Mouse (Mus musculus): ENCODE results near the gene Rnf26. TPM values are rescaled to one million over a fixed set of nuclear protein-coding genes. Genes with fewer than 3 reads are reported as not detected.
"Not testable (repeated sequence)": the region's sequence is repeated elsewhere in the genome, so short reads cannot be mapped to it uniquely, and the experiment has no call there.

The Rnf26 gene
- polyA plus RNA-seq, 1 experiment = 11.1 TPM

DNA sequence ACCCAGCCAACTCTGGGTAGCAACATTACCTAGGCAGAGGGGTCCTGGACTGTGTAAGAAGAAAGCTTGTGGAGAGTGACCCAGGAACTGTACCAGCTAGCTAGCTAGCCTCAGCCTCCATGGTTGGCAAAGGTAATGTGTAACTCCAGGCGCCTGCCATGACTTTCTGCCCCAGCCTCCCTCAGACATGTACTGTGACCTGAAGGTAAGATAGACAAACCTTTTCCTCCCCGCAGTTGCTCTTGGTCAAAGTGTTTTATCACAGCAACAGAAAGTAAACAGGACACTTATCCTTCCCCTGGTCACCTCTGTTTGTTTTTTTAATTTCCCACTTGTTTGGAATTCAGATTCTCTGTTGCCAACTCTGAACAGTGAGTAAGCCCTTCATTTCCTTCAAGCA is 1.1 kb upstream of the Rnf26 start:
- no peaks in the 10 kb centered on the region for H3K9me3 ChIP-seq (ENCODE audit: control insufficient read depth, low read length)
- peaks cover 34% of the 10 kb centered on the region for H3K4me1 ChIP-seq (ENCODE audit: control insufficient read depth)
- TF ChIP-seq TAL1 (IDR thresholded peaks at IDR 0.05; ENCODE audit: low read length) = no peak
- no peak for TF ChIP-seq GATA1 (IDR thresholded peaks at IDR 0.05; ENCODE audit: low read length)
- peaks cover 21% of the 10 kb centered on the region for H3K36me3 ChIP-seq (ENCODE audit: control insufficient read depth)
- H3K27me3 ChIP-seq (ENCODE audit: control insufficient read depth) = no peaks in the 10 kb centered on the region
- peak overlapping the region; percentile 16 for H3K4me3 ChIP-seq (replicated peaks)

DNA sequence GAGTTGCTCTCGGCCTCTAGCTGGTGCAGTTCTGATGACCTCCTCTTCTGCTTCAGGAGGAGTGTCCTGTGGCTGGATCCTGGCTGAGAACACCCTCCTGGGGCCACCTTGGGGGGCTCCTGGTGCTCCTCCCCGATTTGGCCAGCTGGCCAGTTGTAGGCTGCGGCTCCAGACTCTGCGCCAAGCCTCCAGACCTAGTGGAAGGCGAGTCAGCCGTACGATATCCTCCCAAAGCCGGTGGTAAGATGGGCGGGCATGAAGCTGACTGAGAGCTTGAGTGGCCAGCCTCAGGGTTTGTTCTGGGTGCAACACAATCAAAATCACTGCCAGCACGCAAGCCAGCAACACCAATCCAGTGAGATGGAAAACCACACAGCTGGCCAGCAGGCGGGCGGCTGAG is 1.4 kb downstream of the Rnf26 start:
- Histone ChIP-seq H3K36me3 (ENCODE audit: control insufficient read depth) (peaks cover 47% of the 10 kb centered on the region), H3K4me1 (ENCODE audit: control insufficient read depth) (peaks cover 58% of the 10 kb centered on the region)

DNA sequence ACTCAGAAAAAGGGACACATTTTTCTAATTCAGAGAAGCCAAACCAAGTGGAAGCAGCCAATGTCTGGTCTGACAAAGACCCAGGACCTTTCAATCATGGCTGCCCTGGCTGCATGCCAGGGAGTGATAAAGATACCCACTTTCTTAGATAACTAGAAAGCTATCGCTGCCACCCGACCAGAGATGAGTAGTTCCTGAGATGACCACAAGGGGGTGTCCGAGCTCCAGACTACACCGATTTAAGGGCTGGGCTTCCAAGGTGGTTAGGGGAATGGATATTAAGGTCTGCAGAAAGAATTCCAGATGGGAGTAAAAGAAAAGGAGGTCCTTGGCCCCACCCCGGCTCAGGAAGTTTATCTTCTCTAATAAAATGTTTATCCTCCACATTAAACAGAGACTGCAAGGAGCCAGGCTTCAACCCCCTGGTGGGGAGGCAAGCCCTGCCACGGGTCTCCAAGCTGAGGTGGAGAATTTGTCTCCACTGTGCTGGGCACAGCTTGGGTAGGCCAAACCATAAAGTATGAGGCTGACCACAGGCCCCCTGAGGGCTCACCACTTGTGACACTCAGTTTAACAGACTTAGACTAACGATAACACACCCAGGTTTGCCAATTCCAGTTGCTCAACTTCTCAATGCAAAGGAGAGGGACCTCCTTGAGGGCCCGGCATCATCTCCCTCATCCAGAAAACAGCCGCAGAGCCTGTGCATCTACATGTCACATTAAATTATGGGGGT is 3.8 kb downstream of the Rnf26 start:
- Histone ChIP-seq H3K36me3 (ENCODE audit: control insufficient read depth) (peaks cover 70% of the 10 kb centered on the region), H3K9me3 (ENCODE audit: control insufficient read depth, low read length) (no peaks in the 10 kb centered on the region), H3K4me3 (replicated peaks) (peak overlapping the region; percentile 38), H3K27me3 (ENCODE audit: control insufficient read depth) (no peaks in the 10 kb centered on the region), H3K4me1 (ENCODE audit: control insufficient read depth) (peaks cover 62% of the 10 kb centered on the region)
- TF ChIP-seq GATA1 (IDR thresholded peaks at IDR 0.05; ENCODE audit: low read length) = 0 out of 2 replicates have a peak, but pooled peaks have one; percentile 12
- no peak for TF ChIP-seq TAL1 (IDR thresholded peaks at IDR 0.05; ENCODE audit: low read length)

More for the DNA sequence above, 1.4 kb downstream of the Rnf26 start:
- not testable (repeated sequence) for H3K9me3 ChIP-seq (ENCODE audit: control insufficient read depth, low read length); H3K4me3 ChIP-seq (replicated peaks); H3K27me3 ChIP-seq (ENCODE audit: control insufficient read depth)

DNA sequence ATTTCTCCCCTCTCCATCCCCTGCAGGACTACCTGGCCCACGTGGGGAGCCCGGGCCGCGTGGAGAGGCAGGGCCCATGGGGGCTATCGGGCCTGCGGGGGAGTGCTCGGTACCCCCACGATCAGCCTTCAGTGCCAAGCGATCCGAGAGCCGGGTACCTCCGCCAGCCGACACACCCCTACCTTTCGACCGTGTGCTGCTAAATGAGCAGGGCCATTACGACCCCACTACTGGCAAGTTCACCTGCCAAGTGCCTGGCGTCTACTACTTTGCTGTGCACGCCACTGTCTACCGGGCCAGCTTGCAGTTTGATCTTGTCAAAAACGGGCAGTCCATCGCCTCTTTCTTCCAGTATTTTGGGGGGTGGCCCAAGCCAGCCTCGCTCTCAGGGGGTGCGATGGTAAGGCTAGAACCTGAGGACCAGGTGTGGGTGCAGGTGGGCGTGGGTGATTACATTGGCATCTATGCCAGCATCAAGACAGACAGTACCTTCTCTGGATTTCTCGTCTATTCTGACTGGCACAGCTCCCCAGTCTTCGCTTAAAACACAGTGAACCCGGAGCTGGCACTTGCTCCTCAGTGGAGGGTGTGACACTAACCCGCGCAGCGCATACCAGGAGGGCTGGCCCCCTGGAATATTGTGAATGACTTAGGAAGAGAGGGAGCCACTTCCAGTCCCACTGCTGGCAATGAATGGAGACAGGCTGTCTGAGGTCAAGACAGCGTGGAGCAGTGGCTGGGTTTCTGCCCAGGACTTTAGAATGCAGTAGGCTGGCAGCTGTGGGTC is 4.9 kb downstream of the Rnf26 start:
- no peaks in the 10 kb centered on the region for H3K27me3 ChIP-seq (ENCODE audit: control insufficient read depth)
- TF ChIP-seq TAL1 (IDR thresholded peaks at IDR 0.05; ENCODE audit: low read length) (no peak), GATA1 (IDR thresholded peaks at IDR 0.05; ENCODE audit: low read length) (no peak)
- peaks cover 81% of the 10 kb centered on the region for H3K36me3 ChIP-seq (ENCODE audit: control insufficient read depth)
- peaks cover 52% of the 10 kb centered on the region for H3K4me1 ChIP-seq (ENCODE audit: control insufficient read depth)
- no peak overlapping the region for H3K4me3 ChIP-seq (replicated peaks)
- H3K9me3 ChIP-seq (ENCODE audit: control insufficient read depth, low read length) = no peaks in the 10 kb centered on the region

DNA sequence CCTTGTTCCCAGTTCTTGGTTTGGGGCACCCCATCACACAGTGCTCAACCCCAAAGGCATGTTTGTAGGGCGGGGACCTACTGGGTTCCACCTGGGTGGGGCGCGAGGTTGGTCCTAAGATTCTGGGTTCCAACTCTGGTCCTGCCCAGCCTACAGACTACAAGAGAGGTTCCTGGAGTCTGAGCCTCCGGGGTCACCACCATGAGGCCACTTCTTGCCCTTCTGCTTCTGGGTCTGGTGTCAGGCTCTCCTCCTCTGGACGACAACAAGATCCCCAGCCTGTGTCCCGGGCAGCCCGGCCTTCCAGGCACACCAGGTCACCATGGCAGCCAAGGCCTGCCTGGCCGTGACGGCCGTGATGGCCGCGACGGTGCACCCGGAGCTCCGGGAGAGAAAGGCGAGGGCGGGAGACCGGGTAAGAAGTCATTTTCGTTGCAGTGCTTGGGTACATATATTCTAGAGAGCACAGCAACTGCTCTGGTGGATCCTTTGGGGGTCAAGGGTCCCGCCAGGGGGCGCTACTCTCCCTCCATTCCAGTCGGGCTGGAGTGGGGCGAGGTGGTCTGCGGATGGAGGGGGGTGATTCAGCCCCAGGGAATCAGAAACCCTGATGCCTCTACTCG is 5.6 kb downstream of the Rnf26 start:
- no peaks in the 10 kb centered on the region for H3K9me3 ChIP-seq (ENCODE audit: control insufficient read depth, low read length)
- H3K4me1 ChIP-seq (ENCODE audit: control insufficient read depth) = peaks cover 52% of the 10 kb centered on the region
- peaks cover 84% of the 10 kb centered on the region for H3K36me3 ChIP-seq (ENCODE audit: control insufficient read depth)
- no peak overlapping the region for H3K4me3 ChIP-seq (replicated peaks)
- H3K27me3 ChIP-seq (ENCODE audit: control insufficient read depth) = no peaks in the 10 kb centered on the region
- TF ChIP-seq TAL1 (IDR thresholded peaks at IDR 0.05; ENCODE audit: low read length) (no peak), GATA1 (IDR thresholded peaks at IDR 0.05; ENCODE audit: low read length) (no peak)

DNA sequence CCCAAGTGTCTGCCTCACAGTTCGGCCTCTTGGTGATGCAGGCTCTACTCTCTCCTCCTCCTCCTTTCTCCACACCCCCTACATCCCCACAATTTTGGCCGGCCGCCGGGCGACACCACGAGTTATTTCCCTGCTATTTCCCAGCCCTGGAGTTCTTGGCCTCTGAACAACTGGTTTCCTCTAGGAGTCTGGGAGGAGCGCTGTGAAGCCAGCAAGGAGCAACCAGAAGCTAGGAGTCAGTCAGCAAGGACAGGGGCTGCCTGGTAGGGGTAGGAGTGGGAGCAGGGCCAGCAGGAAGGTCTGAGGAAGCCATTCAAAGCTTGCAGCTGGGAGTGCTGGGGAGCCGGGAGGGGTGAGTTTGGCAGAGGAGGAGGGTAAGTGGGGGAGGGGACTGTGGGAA is 6.2 kb downstream of the Rnf26 start, which contains the start of gene C1qtnf5:
C1qtnf5 (plus strand) TSS at position 136 of the 400 bp plus-strand sequence.
- no peaks in the 10 kb centered on the region for H3K9me3 ChIP-seq (ENCODE audit: control insufficient read depth, low read length)
- no peak within 1 kb of the TSS for H3K4me3 ChIP-seq (replicated peaks)
- TF ChIP-seq GATA1 (IDR thresholded peaks at IDR 0.05; ENCODE audit: low read length) = no peak
- TF ChIP-seq TAL1 (IDR thresholded peaks at IDR 0.05; ENCODE audit: low read length) = no peak
- peaks cover 48% of the 10 kb centered on the region for H3K4me1 ChIP-seq (ENCODE audit: control insufficient read depth)
- H3K36me3 ChIP-seq (ENCODE audit: control insufficient read depth) = peaks cover 86% of the 10 kb centered on the region
- no peaks in the 10 kb centered on the region for H3K27me3 ChIP-seq (ENCODE audit: control insufficient read depth)

DNA sequence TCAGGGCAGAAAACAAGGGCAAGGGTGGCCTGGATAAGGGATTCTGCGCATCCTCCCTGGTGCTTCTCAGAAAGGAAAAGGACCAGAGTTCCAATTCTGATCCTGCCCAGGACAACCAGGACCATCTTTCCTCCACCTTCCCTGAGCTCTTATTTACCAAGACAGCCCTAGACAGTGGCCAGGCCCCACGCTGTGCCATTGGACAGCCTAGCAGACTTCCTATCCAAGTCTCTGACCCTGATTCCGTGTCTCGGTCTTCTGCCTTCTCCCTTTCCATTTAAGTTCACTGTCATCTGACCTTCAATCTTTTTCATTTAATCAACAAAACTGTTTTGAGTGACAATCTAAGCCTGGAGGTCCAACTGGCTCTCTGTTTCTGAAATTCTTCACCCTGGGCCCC is 6.7 kb downstream of the Rnf26 start:
- Histone ChIP-seq H3K36me3 (ENCODE audit: control insufficient read depth) (peaks cover 82% of the 10 kb centered on the region), H3K4me3 (replicated peaks) (no peak overlapping the region), H3K4me1 (ENCODE audit: control insufficient read depth) (peaks cover 44% of the 10 kb centered on the region), H3K27me3 (ENCODE audit: control insufficient read depth) (no peaks in the 10 kb centered on the region), H3K9me3 (ENCODE audit: control insufficient read depth, low read length) (no peaks in the 10 kb centered on the region)
- TF ChIP-seq TAL1 (IDR thresholded peaks at IDR 0.05; ENCODE audit: low read length) (no peak), GATA1 (IDR thresholded peaks at IDR 0.05; ENCODE audit: low read length) (no peak)

DNA sequence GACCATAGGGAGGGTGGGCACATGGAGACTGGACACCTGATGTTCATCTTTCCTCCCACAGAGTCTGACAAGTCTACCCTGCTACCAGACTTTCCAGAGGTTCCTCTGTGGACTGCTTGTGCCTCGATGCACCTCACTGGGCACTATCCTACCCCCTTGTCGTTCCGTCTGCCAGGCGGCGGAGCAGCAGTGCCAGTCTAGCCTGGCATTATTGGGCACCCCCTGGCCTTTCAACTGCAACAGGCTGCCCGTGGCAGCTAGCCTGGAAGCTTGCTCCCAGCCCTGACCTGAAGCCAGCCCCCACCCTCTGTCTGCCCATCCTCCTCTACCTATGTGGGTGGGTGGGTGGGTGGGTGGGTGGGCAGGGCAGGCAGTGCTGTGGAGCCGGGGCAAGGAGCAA is 7.1 kb downstream of the Rnf26 start:
- H3K4me3 ChIP-seq (replicated peaks) = no peak overlapping the region
- H3K27me3 ChIP-seq (ENCODE audit: control insufficient read depth) = no peaks in the 10 kb centered on the region
- H3K4me1 ChIP-seq (ENCODE audit: control insufficient read depth) = peaks cover 42% of the 10 kb centered on the region
- TF ChIP-seq TAL1 (IDR thresholded peaks at IDR 0.05; ENCODE audit: low read length) (no peak), GATA1 (IDR thresholded peaks at IDR 0.05; ENCODE audit: low read length) (no peak)
- peaks cover 80% of the 10 kb centered on the region for H3K36me3 ChIP-seq (ENCODE audit: control insufficient read depth)
- no peaks in the 10 kb centered on the region for H3K9me3 ChIP-seq (ENCODE audit: control insufficient read depth, low read length)

DNA sequence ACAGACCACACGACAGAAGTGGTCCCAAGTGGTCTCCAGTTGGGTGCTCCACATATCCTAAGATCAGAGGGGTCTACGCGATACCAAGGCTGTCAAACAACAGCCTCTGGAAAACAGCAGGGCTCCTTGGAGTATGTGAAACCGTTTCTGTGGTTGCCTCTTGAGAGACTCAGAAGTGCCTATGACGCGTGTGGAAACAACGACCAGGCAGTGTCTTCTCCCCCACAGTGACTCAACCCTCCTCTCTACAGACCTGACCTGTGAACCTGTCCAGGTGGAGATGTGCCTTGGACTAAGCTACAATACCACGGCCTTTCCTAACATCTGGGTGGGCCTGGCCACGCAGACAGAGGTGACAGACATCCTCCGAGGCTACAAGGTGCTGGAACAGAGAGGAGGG is 7.5 kb downstream of the Rnf26 start:
- no peak overlapping the region for H3K4me3 ChIP-seq (replicated peaks)
- TF ChIP-seq GATA1 (IDR thresholded peaks at IDR 0.05; ENCODE audit: low read length) = no peak
- TF ChIP-seq TAL1 (IDR thresholded peaks at IDR 0.05; ENCODE audit: low read length) = no peak
- H3K36me3 ChIP-seq (ENCODE audit: control insufficient read depth) = peaks cover 78% of the 10 kb centered on the region
- no peaks in the 10 kb centered on the region for H3K27me3 ChIP-seq (ENCODE audit: control insufficient read depth)
- H3K4me1 ChIP-seq (ENCODE audit: control insufficient read depth) = peaks cover 42% of the 10 kb centered on the region
- no peaks in the 10 kb centered on the region for H3K9me3 ChIP-seq (ENCODE audit: control insufficient read depth, low read length)
